Mouse (Mus musculus) kidney, adult 2 months (tissue): Measurements from ENCODE around the gene Adap2.

Experiments
- CTCF ChIP-seq: fragments of 200-500 bp; conservative IDR thresholded peaks from 2 replicates; pipeline ENCODE4 v1.5.1; 2011; ENCODE audit warnings: low read depth, mild to moderate bottlenecking, control low read depth, low read length, moderate library complexity, mixed read lengths; ENCODE audit not compliant: insufficient read depth, insufficient read length
- POLR2A ChIP-seq: fragments of 200-500 bp; IDR thresholded peaks from one replicate; pipeline ENCODE4 v1.6.1; 2011; ENCODE audit warnings: low read depth, low read length, control low read depth

- TF ChIP-seq CTCF (no peak), POLR2A (no peak)
Observed at GRCm38 (mm10) chr11:80132050-80132449, 21.9 kb upstream of the Adap2 start.
